Mouse (Mus musculus): ENCODE measurements around the gene Acp5.

DNA sequence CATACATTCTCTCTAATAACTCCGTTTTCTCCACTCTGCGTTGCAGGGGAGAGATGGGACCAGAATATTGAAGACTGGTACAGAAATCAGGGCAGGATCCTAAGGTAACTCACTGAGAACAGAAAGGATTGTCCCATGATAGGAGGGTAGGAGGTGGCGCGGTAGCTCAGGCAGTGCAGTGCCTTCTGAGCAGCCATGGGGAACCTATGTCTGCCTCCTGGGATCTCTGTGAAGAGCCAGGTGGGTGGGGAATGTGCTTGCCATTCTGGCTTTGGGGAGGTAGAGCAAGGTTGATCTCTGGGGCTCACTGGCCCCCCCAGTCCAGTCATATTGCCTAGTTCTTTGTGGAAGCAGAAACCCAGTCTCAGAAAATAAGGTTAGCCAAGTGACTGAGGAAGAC is 32.2 kb upstream of the Acp5 start:
- TF ChIP-seq CTCF (IDR thresholded peaks at IDR 0.05; ENCODE audit: insufficient read depth, low read length) (no peak), POLR2A (IDR thresholded peaks at IDR 0.05; ENCODE audit: borderline replicate concordance, extremely low read depth, low read depth, low read length) (no peak)
